Mouse (Mus musculus) left cerebral cortex, adult 2 months (tissue): ENCODE data around the gene Pld5. TPM values are rescaled to one million over a fixed set of nuclear protein-coding genes. Genes with fewer than 3 reads are reported as not detected.

Experiments
- DNase-seq, 2 experiments: peaks; one replicate each; pipeline ENCODE4 v3.0.0; 2021 to 2022; ENCODE audit warnings: low spot score in 2 of 2, mixed read lengths in 1 of 2; ENCODE audit errors: extremely low spot score in 1 of 2
- H3K27ac ChIP-seq: fragments of 200-600 bp; 2 replicates; pipeline ENCODE4 v1.8.1; 2022
- H3K4me3 ChIP-seq: fragments of 200-600 bp; 2 replicates; pipeline ENCODE4 v1.8.1; 2022
- CTCF ChIP-seq: fragments of 200-600 bp; IDR thresholded peaks from 2 replicates; pipeline ENCODE4 v1.8.1; 2022; ENCODE audit warnings: antibody characterized with exemption, mild to moderate bottlenecking, moderate library complexity
- intact Hi-C: fragments of 180-260 bp; cut with DNase I; formaldehyde crosslinking; loops from one replicate; pipeline ENCODE4 v1.15.1; 2025
- long read RNA-seq, 2 experiments: library from polyadenylated mRNA; stranded (forward); transcript quantifications; one replicate each; pipeline ENCODE4 v2.0.0; 2021; ENCODE audit warnings: borderline mapping rate in 2 of 2
- total RNA-seq, 2 experiments: library from RNA; stranded (reverse); gene quantifications; 2 replicates each; pipeline ENCODE4 v1.2.3; 2021

Gene Pld5
- 10 to 100 TPM in 1 of 2 experiments, 1 to 10 TPM in 1; 10.0 to 11.2 TPM for total RNA-seq
- long read RNA-seq, experiment 1, transcript Pld5-201 (10 exons, 3,557 nt), result major isoform, 13 of 19 reads
- long read RNA-seq, experiment 1, partial matches to known transcripts, result 0 of 19 reads
- long read RNA-seq, experiment 1, other reads (novel, unspliced or antisense), result 6 of 19 reads
- long read RNA-seq, experiment 2, transcript Pld5-201 (10 exons, 3,557 nt), result major isoform, 6 of 11 reads
- long read RNA-seq, experiment 2, partial matches to known transcripts, result 0 of 11 reads
- long read RNA-seq, experiment 2, other reads (novel, unspliced or antisense), result 5 of 11 reads

DNA sequence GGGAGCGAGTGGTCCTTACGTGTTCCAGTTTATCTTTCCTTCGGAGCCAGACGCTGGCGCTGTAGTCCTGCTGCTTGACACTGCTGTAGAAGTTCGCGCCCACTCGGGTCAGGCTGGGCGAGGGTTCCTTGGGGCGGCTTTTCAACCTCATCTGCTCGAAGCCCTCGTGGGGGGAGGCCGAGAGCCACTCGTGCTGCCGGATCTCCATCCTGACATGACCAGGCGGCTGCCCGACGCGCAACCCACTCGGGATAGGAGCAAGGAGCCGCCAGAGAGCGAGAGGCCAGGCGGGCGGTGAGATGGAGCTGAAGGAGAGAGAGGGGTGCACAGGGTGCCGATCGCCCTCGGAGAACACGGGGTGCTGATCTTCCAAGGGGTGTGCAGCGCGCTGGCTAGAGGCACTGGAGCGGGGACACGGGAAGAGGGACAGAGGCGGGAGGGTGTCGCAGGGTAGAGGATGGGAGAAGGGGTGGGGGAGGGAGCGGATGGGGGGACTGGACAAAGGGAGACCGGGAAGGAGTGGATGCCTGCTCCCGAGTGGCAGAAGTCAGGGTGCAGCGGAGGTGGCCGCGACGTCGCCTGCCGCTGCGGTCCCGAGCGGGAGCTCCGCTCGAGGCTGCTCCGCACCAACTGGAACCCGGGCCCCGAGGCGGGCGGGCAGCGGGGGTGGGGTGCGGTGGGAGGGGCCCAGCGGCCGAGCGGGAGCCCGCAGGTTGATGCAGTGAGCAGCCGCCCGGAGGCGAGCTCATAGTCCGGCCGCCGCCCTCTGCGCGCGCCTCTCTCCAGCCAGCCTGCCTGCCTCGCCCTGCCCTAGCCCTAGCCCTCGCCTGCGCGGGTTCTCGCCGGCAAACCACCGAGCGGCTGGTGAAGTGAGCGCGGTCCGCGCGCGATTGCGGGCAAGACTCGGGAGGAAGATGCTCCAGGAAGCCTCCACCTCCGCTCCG is at the start of gene Pld5:
Pld5 (minus strand) TSS at position 646 of the 944 bp plus-strand sequence.
- intact Hi-C loops, result no loop called here
- Histone ChIP-seq H3K27ac (no peak within 1 kb of the TSS; the same call in 1 of the 2 replicates), H3K4me3 (peak within 1 kb of the TSS; percentile 57)
- no peak; the same call in 1 of the 2 replicates for TF ChIP-seq CTCF
- DNase-seq, result peak; percentile 43 to 47

- H3K4me3 ChIP-seq, result no peak overlapping the region
- intact Hi-C loops, result no loop called here
- TF ChIP-seq CTCF, result no peak
- H3K27ac ChIP-seq, result no peak overlapping the region
- DNase-seq, result no peak
Observed at GRCm38 (mm10) chr1:176315063-176315462, 40.0 kb upstream of the Pld5 start.

- H3K27ac ChIP-seq, result no peak overlapping the region
- no peak overlapping the region for H3K4me3 ChIP-seq
- no peak for TF ChIP-seq CTCF
- intact Hi-C loops, result no loop called here
- no peak for DNase-seq
Observed at GRCm38 (mm10) chr1:176310174-176310573, 35.1 kb upstream of the Pld5 start.

DNA sequence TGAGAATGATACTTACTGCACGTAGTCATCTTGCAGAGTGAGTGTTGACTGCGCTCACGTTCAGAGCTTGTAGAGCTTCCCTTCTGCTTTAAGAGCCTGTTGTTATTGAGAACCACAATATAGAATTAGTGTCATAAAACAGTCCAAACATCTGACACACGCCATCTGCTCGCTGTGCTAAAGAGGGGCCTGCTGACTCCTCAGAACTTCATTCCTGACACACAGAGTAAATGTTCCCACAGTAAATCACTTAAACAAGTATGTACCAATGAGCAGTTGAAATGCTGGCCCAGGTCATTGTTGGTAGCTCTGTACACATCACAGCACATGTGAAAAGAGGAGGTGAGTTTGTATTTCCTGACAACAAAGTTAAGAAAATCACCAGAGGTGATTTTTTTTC is 14.3 kb upstream of the Pld5 start:
- H3K27ac ChIP-seq, result no peak overlapping the region
- no peak for TF ChIP-seq CTCF
- no peak for DNase-seq
- intact Hi-C loops, result no loop called here
- H3K4me3 ChIP-seq, result no peak overlapping the region

DNA sequence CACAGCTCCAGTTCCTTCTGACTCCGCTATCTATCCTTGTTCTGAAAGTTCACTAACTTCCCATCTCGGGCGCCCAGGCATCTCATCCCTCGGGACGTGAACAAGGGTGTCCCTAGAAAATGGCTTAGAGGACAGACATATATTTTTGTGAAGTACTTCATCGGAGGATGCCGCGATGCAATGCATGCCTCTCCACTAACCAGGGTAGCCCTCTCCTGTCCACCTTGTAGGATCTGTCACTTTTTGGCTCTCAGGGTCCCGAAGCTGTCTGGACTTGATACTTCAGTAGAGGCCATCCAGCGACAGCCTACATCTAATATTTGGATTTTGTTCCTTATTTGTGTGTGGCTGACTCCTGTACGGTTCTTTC is 484 bp upstream of the Pld5 start:
- H3K27ac ChIP-seq, result no peak overlapping the region
- DNase-seq, result no peak
- peak overlapping the region; percentile 57 for H3K4me3 ChIP-seq
- intact Hi-C loops, result no loop called here
- no peak for TF ChIP-seq CTCF

GRCm38 (mm10) chr1:176248717-176249030 is 26.4 kb downstream of the Pld5 start:
- intact Hi-C loops, result no loop called here
- DNase-seq, result no peak
- TF ChIP-seq CTCF, result no peak
- Histone ChIP-seq H3K27ac (no peak overlapping the region), H3K4me3 (no peak overlapping the region)

DNA sequence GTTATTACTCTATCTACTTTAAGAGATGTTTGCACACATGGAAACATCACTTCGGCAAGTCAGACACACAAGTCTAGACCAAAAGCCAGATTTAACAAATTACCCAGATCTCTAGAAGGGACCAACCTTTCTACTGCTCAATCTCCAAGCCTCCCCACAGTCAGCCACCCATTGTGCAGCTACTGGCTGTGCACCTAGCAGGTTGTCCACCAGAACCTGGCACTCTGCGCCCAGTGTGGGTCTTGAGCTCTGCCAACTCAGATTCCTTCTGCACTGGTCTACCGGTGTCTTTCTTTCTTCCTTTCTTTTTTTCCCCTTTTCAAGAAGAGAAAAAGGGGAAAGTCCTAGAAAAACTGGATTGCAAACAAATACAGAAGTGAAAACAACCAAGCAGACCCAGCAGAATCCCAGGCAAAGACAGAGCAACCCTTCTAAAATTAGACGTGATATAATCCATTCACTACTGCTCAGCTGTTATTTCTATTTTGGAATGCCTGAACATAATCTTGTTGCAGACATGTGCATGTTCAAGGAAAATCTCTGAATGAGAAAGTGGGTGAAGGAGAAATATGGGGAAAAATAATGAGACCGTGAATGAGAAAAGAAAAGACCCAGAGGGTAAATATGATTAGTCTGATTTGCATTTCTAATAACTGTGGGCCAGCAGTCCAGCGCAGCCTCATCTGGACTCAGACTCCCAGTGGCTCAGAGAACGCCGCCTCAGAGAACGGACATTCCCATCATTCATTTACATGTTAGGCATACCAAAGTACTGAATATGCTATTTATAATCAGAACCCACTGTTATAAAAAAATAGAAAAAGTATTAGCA is 27.0 kb downstream of the Pld5 start:
- no peak for TF ChIP-seq CTCF
- Histone ChIP-seq H3K4me3 (no peak overlapping the region), H3K27ac (no peak overlapping the region)
- no peak for DNase-seq
- intact Hi-C loops, result no loop called here

- intact Hi-C loops, result no loop called here
- no peak overlapping the region for H3K4me3 ChIP-seq
- no peak for TF ChIP-seq CTCF
- H3K27ac ChIP-seq, result no peak overlapping the region
- no peak for DNase-seq
Observed at GRCm38 (mm10) chr1:176239199-176239598, 35.9 kb downstream of the Pld5 start.

DNA sequence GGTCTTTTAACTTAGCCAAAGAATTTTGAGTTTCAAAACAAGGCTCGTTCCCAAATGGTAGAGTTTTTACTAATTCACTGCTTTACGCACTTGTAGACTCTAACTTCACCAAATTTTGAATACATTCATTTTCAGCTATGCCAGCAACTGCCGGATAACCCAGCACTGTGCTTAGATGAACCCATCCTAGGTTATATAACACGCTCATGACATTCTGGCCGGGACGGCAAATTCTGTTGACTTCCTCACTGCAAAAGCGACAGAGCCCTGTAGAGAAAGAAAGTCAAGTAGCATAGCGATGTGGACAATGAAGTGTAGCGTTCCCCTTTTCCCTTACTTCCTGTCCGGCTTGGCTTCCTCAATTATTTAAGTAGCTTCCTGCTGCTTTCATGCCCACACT is 51.3 kb downstream of the Pld5 start:
- intact Hi-C loops, result loop anchor here (1.0 to 10.0 kb wide), 3 partner anchors 287 to 641 kb away; no protein-coding TSS in a partner anchor
- Histone ChIP-seq H3K4me3 (peak overlapping the region; percentile 36), H3K27ac (no peak overlapping the region)
- no peak for DNase-seq
- TF ChIP-seq CTCF, result no peak

- peak overlapping the region; percentile 36 for H3K4me3 ChIP-seq
- DNase-seq, result peak; percentile 76 to 83
- intact Hi-C loops, result loop anchor here (1.0 to 10.0 kb wide), 3 partner anchors 286 to 642 kb away; no protein-coding TSS in a partner anchor
- no peak overlapping the region for H3K27ac ChIP-seq
- TF ChIP-seq CTCF, result peak; percentile 90
Observed at GRCm38 (mm10) chr1:176223196-176223595, 51.9 kb downstream of the Pld5 start.

- Histone ChIP-seq H3K4me3 (no peak overlapping the region), H3K27ac (no peak overlapping the region)
- intact Hi-C loops, result no loop called here
- no peak for DNase-seq
- peak; percentile 29 for TF ChIP-seq CTCF
Observed at GRCm38 (mm10) chr1:176218217-176218616, 56.9 kb downstream of the Pld5 start.
